In the genomic region with DNA sequence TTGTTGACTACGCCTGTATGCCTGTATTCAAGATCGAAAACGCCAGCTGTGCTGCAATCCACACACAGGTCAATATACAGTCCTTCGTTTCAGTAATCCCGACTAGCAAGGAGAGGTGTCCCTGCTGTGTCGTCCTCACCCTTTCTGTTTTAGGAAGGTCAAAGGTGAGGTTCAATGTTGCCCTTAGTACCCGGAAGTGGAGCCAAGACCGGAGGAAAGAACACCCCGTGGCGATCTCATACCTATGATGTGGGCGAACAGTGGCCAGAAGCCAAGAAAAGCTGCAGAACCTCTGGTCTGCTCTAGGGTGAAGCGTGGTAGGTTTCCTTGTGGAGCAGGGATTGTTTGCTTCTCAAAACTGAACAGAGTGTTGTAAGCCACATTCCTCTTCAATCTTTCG, we compare ENCODE assay signal across 16 mouse cellular contexts.
DNase-seq lines count a peak whose midpoint lies in the region; ATAC-seq and TF ChIP-seq lines count a peak whose summit lies in the region.
"Had no signal": no experiment of that assay in that cellular context is flagged by ENCODE, and none has a peak within 500 bp of the region (broad histone marks: within the 10 kb centered on the region; RNA-seq: fewer than 3 reads in every experiment).

No protein-coding gene starts in this region.

- no peaks in the 10 kb centered on the region for H3K27me3 ChIP-seq in liver, embryonic 16.5 days (ENCODE audit: control insufficient read depth, insufficient read depth, low read depth, low read length)
- no peaks in the 10 kb centered on the region for H3K27me3 ChIP-seq in liver, embryonic 12.5 days (replicated peaks)
- H3K27me3 ChIP-seq in stomach, postnatal 0 days (ENCODE audit: control insufficient read depth, insufficient read depth, low read length): no peaks in the 10 kb centered on the region
- H3K27me3 ChIP-seq in hindbrain, embryonic 10.5 days (ENCODE audit: insufficient read depth, poor library complexity, severe bottlenecking): peaks cover 8% of the 10 kb centered on the region; the same call in 1 of the 2 replicates
- H3K27me3 ChIP-seq: CH12.LX; heart, embryonic 12.5 days; hindbrain, embryonic 15.5 days had no signal

- H3K4me3 ChIP-seq in liver, embryonic 16.5 days (ENCODE audit: low read depth, low read length): no peak overlapping the region
- H3K4me3 ChIP-seq in liver, embryonic 12.5 days: no peak overlapping the region
- no peak overlapping the region for H3K4me3 ChIP-seq in stomach, postnatal 0 days (ENCODE audit: low read depth, low read length)
- no peak overlapping the region for H3K4me3 ChIP-seq in hindbrain, embryonic 10.5 days
- H3K4me3 ChIP-seq: embryonic facial prominence, embryonic 10.5 days; forebrain, embryonic 10.5 days; heart, embryonic 12.5 days; hindbrain, embryonic 15.5 days had no signal

- no peak for TF ChIP-seq EP300 in stomach, postnatal 0 days (optimal IDR thresholded peaks at IDR 0.05)

- no peak for TF ChIP-seq CTCF in stomach, postnatal 0 days (IDR thresholded peaks at IDR 0.05; ENCODE audit: low read depth)

- H3K27ac ChIP-seq in liver, embryonic 16.5 days (ENCODE audit: low read length): no peak overlapping the region
- H3K27ac ChIP-seq in liver, embryonic 12.5 days: no peak overlapping the region
- H3K27ac ChIP-seq in stomach, postnatal 0 days (replicated peaks): no peak overlapping the region
- no peak overlapping the region for H3K27ac ChIP-seq in hindbrain, embryonic 10.5 days
- H3K27ac ChIP-seq: embryonic facial prominence, embryonic 10.5 days; forebrain, embryonic 10.5 days; hindbrain, embryonic 15.5 days had no signal

- H3K36me3 ChIP-seq in liver, embryonic 16.5 days (ENCODE audit: control insufficient read depth, insufficient read depth): no peaks in the 10 kb centered on the region
- H3K36me3 ChIP-seq in liver, embryonic 12.5 days: no peaks in the 10 kb centered on the region
- no peaks in the 10 kb centered on the region for H3K36me3 ChIP-seq in stomach, postnatal 0 days (ENCODE audit: control insufficient read depth, insufficient read depth, low read length)
- no peaks in the 10 kb centered on the region for H3K36me3 ChIP-seq in hindbrain, embryonic 10.5 days
- H3K36me3 ChIP-seq: embryonic facial prominence, embryonic 10.5 days; forebrain, embryonic 10.5 days; heart, embryonic 12.5 days; hindbrain, embryonic 15.5 days had no signal

- no peaks in the 10 kb centered on the region for H3K9me3 ChIP-seq in liver, embryonic 16.5 days (replicated peaks; ENCODE audit: control insufficient read depth, low read length)
- no peaks in the 10 kb centered on the region for H3K9me3 ChIP-seq in liver, embryonic 12.5 days (replicated peaks)
- H3K9me3 ChIP-seq in stomach, postnatal 0 days (ENCODE audit: control insufficient read depth, low read length): no peaks in the 10 kb centered on the region
- 0 out of 2 replicates have a peak, but pooled peaks cover 2% of the 10 kb centered on the region for H3K9me3 ChIP-seq in hindbrain, embryonic 10.5 days
- H3K9me3 ChIP-seq: embryonic facial prominence, embryonic 10.5 days; heart, embryonic 12.5 days; hindbrain, embryonic 15.5 days had no signal

- ATAC-seq in liver, embryonic 16.5 days (ENCODE audit: low read depth): peak; percentile 60; the same call in 1 of the 2 replicates
- no peak for ATAC-seq in liver, embryonic 12.5 days
- ATAC-seq in stomach, postnatal 0 days (ENCODE audit: low FRiP score, low TSS enrichment): peak; percentile 61; the same call in 1 of the 2 replicates
- ATAC-seq: forebrain, embryonic 14.5 days had no signal

- WGBS in liver, embryonic 16.5 days (ENCODE audit: insufficient replicate concordance): 59% methylated on average over 13 of the region's 13 CpGs
- WGBS in liver, embryonic 12.5 days (ENCODE audit: insufficient replicate concordance): 59% methylated on average over 13 of the region's 13 CpGs
- WGBS in stomach, postnatal 0 days: 68% methylated on average over 13 of the region's 13 CpGs
- 74% methylated on average over 13 of the region's 13 CpGs for WGBS in hindbrain, embryonic 10.5 days

- no peaks in the 10 kb centered on the region for H3K4me1 ChIP-seq in liver, embryonic 16.5 days (ENCODE audit: control insufficient read depth, low read depth, low read length)
- no peaks in the 10 kb centered on the region for H3K4me1 ChIP-seq in liver, embryonic 12.5 days
- H3K4me1 ChIP-seq in stomach, postnatal 0 days (replicated peaks; ENCODE audit: control insufficient read depth, insufficient read depth): no peaks in the 10 kb centered on the region
- peaks cover 6% of the 10 kb centered on the region; the same call in 1 of the 2 replicates for H3K4me1 ChIP-seq in hindbrain, embryonic 10.5 days (replicated peaks)
- H3K4me1 ChIP-seq: hindbrain, embryonic 15.5 days had no signal

- peak; percentile 28 for DNase-seq in NIH3T3 (ENCODE audit: low read depth)
- DNase-seq in adipocyte (ENCODE audit: low spot score): peak; percentile 52
- DNase-seq in stomach, postnatal 0 days (ENCODE audit: low spot score): peak; percentile 27
- DNase-seq in T-cell, adult 2 months (ENCODE audit: low spot score): no peak
- no peak for DNase-seq in hindbrain, embryonic 10.5 days (ENCODE audit: low spot score)
- DNase-seq: adrenal gland, postnatal 25 days; cerebellum, adult 18-20 months; cerebellum, adult 9-11 months had no signal

- no peak overlapping the region for H3K4me2 ChIP-seq in liver, embryonic 16.5 days (ENCODE audit: low read depth, low read length)
- H3K4me2 ChIP-seq in liver, embryonic 12.5 days: no peak overlapping the region
- no peak overlapping the region for H3K4me2 ChIP-seq in stomach, postnatal 0 days (replicated peaks; ENCODE audit: low read depth)
- H3K4me2 ChIP-seq: heart, embryonic 12.5 days; hindbrain, embryonic 15.5 days had no signal

- H3K9ac ChIP-seq in liver, embryonic 16.5 days (ENCODE audit: low read depth, low read length): no peak overlapping the region
- no peak overlapping the region for H3K9ac ChIP-seq in liver, embryonic 12.5 days
- no peak overlapping the region for H3K9ac ChIP-seq in stomach, postnatal 0 days (ENCODE audit: low read length)
- H3K9ac ChIP-seq: heart, embryonic 12.5 days; hindbrain, embryonic 15.5 days had no signal

Comparison
In these comparisons a context has a peak if more than half of its experiments do, and no peak if none do; other contexts are left out.
1. DNase-seq: peak in NIH3T3 (single experiment), adipocyte (single experiment) and stomach, postnatal 0 days (single experiment); none in T-cell, adult 2 months (single experiment) and hindbrain, embryonic 10.5 days (single experiment).